14 mouse cellular contexts compared by ENCODE assay signal in the genomic region with DNA sequence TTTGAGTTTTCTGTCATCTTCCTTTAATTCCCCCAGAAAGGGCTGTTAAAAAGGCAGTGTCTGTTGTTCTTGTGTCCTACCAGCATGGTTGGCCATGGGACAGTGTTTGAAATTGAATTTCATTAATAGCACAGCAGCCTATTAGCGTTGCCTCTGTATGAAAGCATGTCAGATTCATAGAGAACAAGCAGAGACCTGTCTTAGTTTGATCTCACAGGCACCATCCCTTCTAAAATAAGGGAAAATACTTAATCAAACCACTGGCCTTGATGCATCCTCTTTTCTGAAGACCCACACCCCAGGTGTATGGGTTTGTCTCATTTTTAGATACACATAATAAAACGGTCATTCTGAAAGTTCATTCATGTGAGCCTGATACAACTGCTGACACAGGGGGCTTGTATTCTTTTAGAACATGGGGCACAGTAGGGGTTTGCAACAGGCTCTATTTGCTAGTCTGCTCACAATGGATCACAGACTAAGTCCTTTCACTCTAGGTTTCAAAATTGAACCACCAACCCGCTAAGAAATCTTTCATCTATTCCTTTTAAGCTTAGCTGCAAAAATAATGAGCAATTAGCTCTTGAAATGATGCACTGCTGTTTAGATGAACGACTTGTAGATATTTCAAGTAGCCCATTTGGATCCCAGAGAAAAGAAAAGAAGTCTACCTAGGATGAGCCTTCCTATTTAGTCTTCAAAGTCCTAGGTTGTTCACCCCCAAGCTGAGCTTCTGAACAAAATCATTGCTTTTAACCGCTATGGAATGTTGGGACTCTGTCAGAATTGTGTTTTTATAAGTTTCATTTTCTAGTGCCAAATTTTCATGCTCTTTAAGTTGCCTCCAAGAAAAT.
"Had no signal": no experiment of that assay in that cellular context is flagged by ENCODE, and none has a peak within 500 bp of the region (broad histone marks: within the 10 kb centered on the region; RNA-seq: fewer than 3 reads in every experiment).

No protein-coding gene starts in this region.

- H3K27ac ChIP-seq: layer of hippocampus, adult 2 months; left cerebral cortex, adult 2 months; limb, embryonic 10.5 days; liver, embryonic 15.5 days had no signal

- H3K4me1 ChIP-seq: limb, embryonic 10.5 days; liver, embryonic 15.5 days had no signal

- DNase-seq: kidney, adult 11 months; kidney, postnatal 10 days; kidney, postnatal 4 days; lung, adult 2 months; lung, postnatal 36 days; spleen, adult 18-20 months; thymus, adult 18-20 months; thymus, postnatal 14 days had no signal

- H3K9me3 ChIP-seq: limb, embryonic 10.5 days; liver, embryonic 15.5 days had no signal

- H3K36me3 ChIP-seq: limb, embryonic 10.5 days; liver, embryonic 15.5 days had no signal

- H3K4me2 ChIP-seq: liver, embryonic 11.5 days; liver, embryonic 15.5 days had no signal

- ATAC-seq: lung, postnatal 0 days had no signal

- H3K4me3 ChIP-seq: layer of hippocampus, adult 2 months; left cerebral cortex, adult 2 months; limb, embryonic 10.5 days; liver, embryonic 15.5 days had no signal

- H3K9ac ChIP-seq: liver, embryonic 15.5 days had no signal

- H3K27me3 ChIP-seq: liver, embryonic 15.5 days had no signal
